Mouse (Mus musculus): ENCODE results near the gene Trim71.

Gene Trim71

GRCm38 (mm10) chr9:114557086-114557485, 7.1 kb downstream of the Trim71 start:
- DNase-seq (ENCODE audit: low read depth, low spot score) = no peak

- no peak for DNase-seq (ENCODE audit: low read depth, low spot score)
Observed at GRCm38 (mm10) chr9:114556276-114556855, 7.8 kb downstream of the Trim71 start.

GRCm38 (mm10) chr9:114554355-114554979, 9.7 kb downstream of the Trim71 start:
- no peak for DNase-seq (ENCODE audit: low read depth, low spot score)

GRCm38 (mm10) chr9:114553828-114554227, 10.3 kb downstream of the Trim71 start:
- DNase-seq (ENCODE audit: low read depth, low spot score) = no peak

- DNase-seq (ENCODE audit: low read depth, low spot score) = no peak
Observed at GRCm38 (mm10) chr9:114550033-114550432, 14.1 kb downstream of the Trim71 start.

- DNase-seq (ENCODE audit: low read depth, low spot score) = no peak
Observed at GRCm38 (mm10) chr9:114549117-114549516, 15.1 kb downstream of the Trim71 start.

- DNase-seq (ENCODE audit: low read depth, low spot score) = no peak
Observed at GRCm38 (mm10) chr9:114548496-114548895, 15.7 kb downstream of the Trim71 start.

GRCm38 (mm10) chr9:114547643-114548077, 16.5 kb downstream of the Trim71 start:
- DNase-seq (ENCODE audit: low read depth, low spot score) = no peak

- no peak for DNase-seq (ENCODE audit: low read depth, low spot score)
Observed at GRCm38 (mm10) chr9:114546765-114547164, 17.4 kb downstream of the Trim71 start.

- no peak for DNase-seq (ENCODE audit: low read depth, low spot score)
Observed at GRCm38 (mm10) chr9:114544754-114545393, 19.3 kb downstream of the Trim71 start.

- no peak for DNase-seq (ENCODE audit: low read depth, low spot score)
Observed at GRCm38 (mm10) chr9:114543882-114544753, 20.1 kb downstream of the Trim71 start.

- DNase-seq (ENCODE audit: low read depth, low spot score) = no peak
Observed at GRCm38 (mm10) chr9:114541279-114541741, 22.9 kb downstream of the Trim71 start.

GRCm38 (mm10) chr9:114538996-114539563, 25.1 kb downstream of the Trim71 start:
- DNase-seq (ENCODE audit: low read depth, low spot score) = no peak

- DNase-seq (ENCODE audit: low read depth, low spot score) = no peak
Observed at GRCm38 (mm10) chr9:114536628-114537027, 27.5 kb downstream of the Trim71 start.

GRCm38 (mm10) chr9:114534747-114535517, 29.2 kb downstream of the Trim71 start:
- no peak for DNase-seq (ENCODE audit: low read depth, low spot score)

- DNase-seq (ENCODE audit: low read depth, low spot score) = no peak
Observed at GRCm38 (mm10) chr9:114533848-114534247, 30.3 kb downstream of the Trim71 start.

GRCm38 (mm10) chr9:114531276-114531675, 32.9 kb downstream of the Trim71 start:
- no peak for DNase-seq (ENCODE audit: low read depth, low spot score)

GRCm38 (mm10) chr9:114528680-114529048, 35.5 kb downstream of the Trim71 start:
- no peak for DNase-seq (ENCODE audit: low read depth, low spot score)

- no peak for DNase-seq (ENCODE audit: low read depth, low spot score)
Observed at GRCm38 (mm10) chr9:114527992-114528679, 36.0 kb downstream of the Trim71 start.

GRCm38 (mm10) chr9:114527085-114527484, 37.1 kb downstream of the Trim71 start:
- DNase-seq (ENCODE audit: low read depth, low spot score) = no peak

Data from brain, embryonic 18.5 days (tissue).